Comparison of ENCODE assay signal across 8 mouse cellular contexts in the genomic region with DNA sequence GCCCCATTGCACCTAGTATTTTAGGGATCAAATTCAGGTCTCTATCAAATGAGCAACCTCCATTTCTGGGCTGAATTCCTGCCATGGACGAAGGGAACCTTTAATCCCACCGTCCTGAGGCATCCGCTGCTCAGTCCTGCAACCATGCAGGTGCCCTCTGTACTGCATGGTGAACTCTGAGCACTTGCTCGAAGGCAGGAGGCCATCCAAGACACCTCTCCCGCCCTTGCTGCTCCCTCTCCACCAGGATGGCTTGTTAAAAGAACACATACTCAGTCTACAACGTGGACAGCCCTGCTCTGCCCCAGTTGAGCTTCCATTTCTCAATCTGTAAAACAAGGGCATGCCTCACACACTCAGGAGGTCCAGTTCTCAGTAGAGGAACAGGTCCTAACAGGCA. TPM values are rescaled to one million over a fixed set of nuclear protein-coding genes. Genes with fewer than 3 reads are reported as not detected.
DNase-seq lines count a peak whose midpoint lies in the region; ATAC-seq and TF ChIP-seq lines count a peak whose summit lies in the region.

No protein-coding gene starts in this region.

- no peak for TF ChIP-seq EP300 in stomach, postnatal 0 days (optimal IDR thresholded peaks at IDR 0.05)

- no peaks in the 10 kb centered on the region for H3K27me3 ChIP-seq in neural tube, embryonic 11.5 days (ENCODE audit: control insufficient read depth, insufficient read depth, low read length)
- no peaks in the 10 kb centered on the region for H3K27me3 ChIP-seq in hindbrain, embryonic 11.5 days (ENCODE audit: control insufficient read depth, insufficient read depth, low read length)
- no peaks in the 10 kb centered on the region for H3K27me3 ChIP-seq in limb, embryonic 15.5 days
- no peaks in the 10 kb centered on the region for H3K27me3 ChIP-seq in stomach, postnatal 0 days (ENCODE audit: control insufficient read depth, insufficient read depth, low read length)

- no peaks in the 10 kb centered on the region for H3K9me3 ChIP-seq in neural tube, embryonic 11.5 days (ENCODE audit: control insufficient read depth, low read length)
- H3K9me3 ChIP-seq in hindbrain, embryonic 11.5 days (ENCODE audit: control insufficient read depth, low read length): no peaks in the 10 kb centered on the region
- H3K9me3 ChIP-seq in limb, embryonic 15.5 days: no peaks in the 10 kb centered on the region
- no peaks in the 10 kb centered on the region for H3K9me3 ChIP-seq in stomach, postnatal 0 days (ENCODE audit: control insufficient read depth, low read length)

- intact Hi-C loops in left cerebral cortex, postnatal 25 days (cut with DNase I): no loop called here

- peak overlapping the region; percentile 40; the same call in 1 of the 2 replicates for H3K4me3 ChIP-seq in neural tube, embryonic 11.5 days (ENCODE audit: low read depth, low read length)
- peak overlapping the region; percentile 49 for H3K4me3 ChIP-seq in hindbrain, embryonic 11.5 days (ENCODE audit: low read depth, low read length)
- peak overlapping the region; percentile 51 for H3K4me3 ChIP-seq in limb, embryonic 15.5 days
- H3K4me3 ChIP-seq in stomach, postnatal 0 days (ENCODE audit: low read depth, low read length): peak overlapping the region; percentile 45; the same call in 1 of the 2 replicates

- peaks cover 41% of the 10 kb centered on the region for H3K4me1 ChIP-seq in neural tube, embryonic 11.5 days (ENCODE audit: control insufficient read depth, insufficient read depth, low read length)
- peaks cover 27% of the 10 kb centered on the region for H3K4me1 ChIP-seq in hindbrain, embryonic 11.5 days (replicated peaks; ENCODE audit: control insufficient read depth, insufficient read depth, low read length)
- H3K4me1 ChIP-seq in limb, embryonic 15.5 days: peaks cover 77% of the 10 kb centered on the region
- H3K4me1 ChIP-seq in stomach, postnatal 0 days (replicated peaks; ENCODE audit: control insufficient read depth, insufficient read depth): peaks cover 22% of the 10 kb centered on the region

- H3K36me3 ChIP-seq in neural tube, embryonic 11.5 days (ENCODE audit: control insufficient read depth, insufficient read depth, low read length): peaks cover 23% of the 10 kb centered on the region
- H3K36me3 ChIP-seq in hindbrain, embryonic 11.5 days (ENCODE audit: control insufficient read depth, insufficient read depth, low read length): peaks cover 2% of the 10 kb centered on the region; the same call in 1 of the 2 replicates
- peaks cover 42% of the 10 kb centered on the region for H3K36me3 ChIP-seq in limb, embryonic 15.5 days
- peaks cover 30% of the 10 kb centered on the region for H3K36me3 ChIP-seq in stomach, postnatal 0 days (ENCODE audit: control insufficient read depth, insufficient read depth, low read length)

- DNase-seq in neural tube, embryonic 11.5 days (ENCODE audit: low spot score): no peak
- DNase-seq in neural tube, embryonic 10.5 days (ENCODE audit: extremely low spot score, low spot score): no peak
- no peak for DNase-seq in hindbrain, embryonic 11.5 days (ENCODE audit: low spot score)
- DNase-seq in stomach, postnatal 0 days (ENCODE audit: low spot score): no peak
- DNase-seq in left cerebral cortex, postnatal 25 days (ENCODE audit: low spot score in 2 of 2): no peak
- no peak for DNase-seq in testis, postnatal 10 days (ENCODE audit: low spot score)

- H3K27ac ChIP-seq in neural tube, embryonic 11.5 days (ENCODE audit: low read depth, low read length): no peak overlapping the region
- H3K27ac ChIP-seq in hindbrain, embryonic 11.5 days (ENCODE audit: low read depth, low read length): peak overlapping the region; percentile 71; the same call in 1 of the 2 replicates
- H3K27ac ChIP-seq in limb, embryonic 15.5 days: peak overlapping the region; percentile 79
- H3K27ac ChIP-seq in stomach, postnatal 0 days (replicated peaks): peak overlapping the region; percentile 30; the same call in 1 of the 2 replicates

- peak overlapping the region; percentile 45; the same call in 1 of the 2 replicates for H3K9ac ChIP-seq in neural tube, embryonic 11.5 days (ENCODE audit: low read length)
- peak overlapping the region; percentile 63 for H3K9ac ChIP-seq in hindbrain, embryonic 11.5 days (ENCODE audit: low read depth, low read length)
- H3K9ac ChIP-seq in limb, embryonic 15.5 days: 0 out of 2 replicates have a peak overlapping the region, but pooled peaks have one; percentile 11
- peak overlapping the region; percentile 59 for H3K9ac ChIP-seq in stomach, postnatal 0 days (ENCODE audit: low read length)

- no peak for TF ChIP-seq CTCF in stomach, postnatal 0 days (IDR thresholded peaks at IDR 0.05; ENCODE audit: low read depth)

- ATAC-seq in neural tube, embryonic 11.5 days (ENCODE audit: insufficient read depth, low FRiP score, low TSS enrichment): no peak
- no peak for ATAC-seq in hindbrain, embryonic 11.5 days (ENCODE audit: low FRiP score)
- ATAC-seq in limb, embryonic 15.5 days (ENCODE audit: insufficient number of reproducible peaks, low FRiP score, low TSS enrichment, low read depth): no peak
- no peak for ATAC-seq in stomach, postnatal 0 days (ENCODE audit: low FRiP score, low TSS enrichment)
- no peak for ATAC-seq in granulocyte monocyte progenitor cell, adult 5-6 weeks (replicated peaks; ENCODE audit: poor library complexity, severe bottlenecking)

- H3K4me2 ChIP-seq in neural tube, embryonic 11.5 days (ENCODE audit: low read depth): peak overlapping the region; percentile 58
- peak overlapping the region; percentile 78 for H3K4me2 ChIP-seq in hindbrain, embryonic 11.5 days (replicated peaks; ENCODE audit: low read depth, low read length)
- peak overlapping the region; percentile 77 for H3K4me2 ChIP-seq in limb, embryonic 15.5 days
- peak overlapping the region; percentile 81 for H3K4me2 ChIP-seq in stomach, postnatal 0 days (replicated peaks; ENCODE audit: low read depth)

- WGBS in neural tube, embryonic 11.5 days: 82% methylated on average over 6 of the region's 6 CpGs
- 76% methylated on average over 6 of the region's 6 CpGs for WGBS in hindbrain, embryonic 11.5 days
- 51% methylated on average over 6 of the region's 6 CpGs for whole genome bisulfite sequencing in limb, embryonic 15.5 days
- 48% methylated on average over 6 of the region's 6 CpGs for WGBS in stomach, postnatal 0 days

RNA-seq across cellular contexts. Expression of a gene that starts 14.2 kb away (rescaled TPM):
- 53.3 and 54.7 TPM in 2 replicates for polyA plus RNA-seq in neural tube, embryonic 11.5 days (2014; fragmentation: Nextera tagmentation; extraction: Ambion mirVana)
- polyA plus RNA-seq in hindbrain, embryonic 11.5 days (2014; fragmentation: Nextera tagmentation; extraction: Ambion mirVana): 40.4 and 44.7 TPM in 2 replicates
- 66.5 and 70.3 TPM in 2 replicates for polyA plus RNA-seq in limb, embryonic 15.5 days (2015; fragmentation: Nextera tagmentation; extraction: Ambion mirVana)
- polyA plus RNA-seq in stomach, postnatal 0 days (2015; fragmentation: Nextera tagmentation; extraction: Ambion mirVana): 44.7 and 47.9 TPM in 2 replicates
- 10 to 100 TPM; 42.3 to 50.7 TPM for total RNA-seq in left cerebral cortex, postnatal 25 days (2021)
- 27.3 and 33.0 TPM in 2 replicates for total RNA-seq in granulocyte monocyte progenitor cell, adult 5-6 weeks (2014; fragmentation: Nextera tagmentation)
- total RNA-seq in granulocyte monocyte progenitor cell, adult 5-6 weeks (2017): 36.8 and 42.0 TPM in 2 replicates

Comparison
In these comparisons a context has a peak if more than half of its experiments do, and no peak if none do; other contexts are left out.
1. H3K9ac ChIP-seq: peak in every context shown above with its lines; median percentile 63 in hindbrain, embryonic 11.5 days; 59 in stomach, postnatal 0 days; 45 in neural tube, embryonic 11.5 days; 11 in limb, embryonic 15.5 days.